Mouse (Mus musculus) embryonic fibroblast, embryonic 13.5 days (primary cell): ENCODE measurements at regions not wholly inside any gene's neighbourhood (a gene's known extent, or its start where the extent isn't known, plus 50 kb on each side); places are given as distances from the start of the nearest gene placed in this dataset.

Experiments used
- CTCF ChIP-seq: IDR thresholded peaks from 2 replicates; pipeline ENCODE4 v1.5.1; 2011; ENCODE audit warnings: mild to moderate bottlenecking, control low read depth, low read length, moderate library complexity, borderline replicate concordance; ENCODE audit not compliant: insufficient read depth
- POLR2A ChIP-seq: IDR thresholded peaks from 2 replicates; pipeline ENCODE4 v1.6.1; 2011; ENCODE audit warnings: low read depth, mild to moderate bottlenecking, control low read depth, low read length, moderate library complexity

GRCm38 (mm10) chr9:84754332-84754731, 558.2 kb upstream of the Gm11114 start:
- no peak for TF ChIP-seq CTCF
- no peak for TF ChIP-seq POLR2A
